Mouse (Mus musculus) intestine, postnatal 0 days (tissue): ENCODE results near the gene Mfsd12. TPM values are rescaled to one million over a fixed set of nuclear protein-coding genes. Genes with fewer than 3 reads are reported as not detected.

ENCODE experiments used
- ATAC-seq: fragments of 200-750 bp; cut with Nextera tagmentation; 2 replicates; pipeline ENCODE4 v1.8.0; 2017; ENCODE audit warnings: mild to moderate bottlenecking, moderate TSS enrichment, moderate library complexity
- H3K27ac ChIP-seq: fragments of 300-500 bp; sonication (generic); 2 replicates; pipeline ENCODE4 v1.5.1; 2014; ENCODE audit warnings: mild to moderate bottlenecking, low read depth, low read length, moderate library complexity
- H3K27me3 ChIP-seq: fragments of 300-500 bp; sonication (generic); replicated peaks from 2 replicates; pipeline ENCODE4 v1.6.1; 2014; ENCODE audit warnings: low read length, mixed read lengths; ENCODE audit not compliant: control insufficient read depth, insufficient read depth
- H3K36me3 ChIP-seq: fragments of 300-500 bp; sonication (generic); 2 replicates; pipeline ENCODE4 v1.6.1; 2014; ENCODE audit warnings: mild to moderate bottlenecking, moderate library complexity; ENCODE audit not compliant: control insufficient read depth, insufficient read depth
- H3K4me1 ChIP-seq: fragments of 300-500 bp; sonication (generic); replicated peaks from 2 replicates; pipeline ENCODE4 v1.6.1; 2014; ENCODE audit warnings: antibody characterized with exemption, low read length, mixed read lengths; ENCODE audit not compliant: control insufficient read depth, insufficient read depth
- H3K4me2 ChIP-seq: fragments of 300-500 bp; sonication (generic); replicated peaks from 2 replicates; pipeline ENCODE4 v1.6.1; 2014; ENCODE audit warnings: low read depth, mild to moderate bottlenecking, moderate library complexity
- H3K4me3 ChIP-seq: fragments of 300-500 bp; sonication (generic); 2 replicates; pipeline ENCODE4 v1.5.1; 2014; ENCODE audit warnings: low read depth, low read length
- H3K9ac ChIP-seq: fragments of 300-500 bp; sonication (generic); 2 replicates; pipeline ENCODE4 v1.6.1; 2014; ENCODE audit warnings: mild to moderate bottlenecking, low read depth, low read length
- H3K9me3 ChIP-seq: fragments of 300-500 bp; sonication (generic); 2 replicates; pipeline ENCODE4 v1.6.1; 2016; ENCODE audit warnings: mixed run types; ENCODE audit not compliant: control insufficient read depth
- CTCF ChIP-seq: sonication (generic); IDR thresholded peaks from 2 replicates; pipeline ENCODE4 v1.5.1; 2016; ENCODE audit warnings: low read depth, mild to moderate bottlenecking, control low read depth, antibody characterized with exemption, moderate library complexity
- WGBS: fragments of 180-500 bp; shearing (Covaris S2); extraction: QIAGEN DNeasy Blood & Tissue Kit; methylation state at CpG from one replicate; pipeline ENCODE4 v1.1.7; 2014; 5-methylcytosine and 5-hydroxymethylcytosine counted together
- polyA plus RNA-seq: library from polyadenylated mRNA; unstranded; fragments of >200 nt; fragmentation: Nextera tagmentation; extraction: Ambion mirVana; gene quantifications from 2 replicates; pipeline ENCODE4 v1.2.1, GENCODE M21; 2015

Mfsd12 gene
- polyA plus RNA-seq, 1 experiment from 2014 or later = 29.6 TPM

DNA sequence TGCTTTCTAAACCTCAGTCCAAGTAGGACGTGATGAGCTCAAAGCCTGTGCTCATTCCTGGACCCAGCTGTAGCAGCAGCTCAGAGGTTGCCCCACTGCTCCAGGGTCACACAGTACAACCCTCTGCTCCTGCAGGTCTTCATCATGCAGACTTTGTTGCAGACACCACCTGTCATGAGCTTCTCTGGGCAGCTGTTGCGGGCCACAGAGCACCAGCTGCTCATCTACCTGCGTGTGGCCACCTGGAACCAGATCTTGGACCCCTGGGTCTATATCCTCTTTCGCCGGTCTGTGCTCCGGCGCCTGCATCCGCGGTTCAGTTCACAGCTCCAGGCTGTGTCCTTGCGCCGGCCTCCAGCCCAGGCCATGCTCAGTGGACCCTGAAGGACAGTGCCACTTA, 23.0 kb upstream of the Mfsd12 start:
- Histone ChIP-seq H3K9me3 (no peaks in the 10 kb centered on the region), H3K27me3 (peaks cover 14% of the 10 kb centered on the region), H3K27ac (no peak overlapping the region), H3K4me3 (no peak overlapping the region), H3K36me3 (no peaks in the 10 kb centered on the region), H3K4me2 (no peak overlapping the region), H3K4me1 (0 out of 2 replicates have a peak, but pooled peaks cover 5% of the 10 kb centered on the region), H3K9ac (no peak overlapping the region)
- 80% methylated on average over 11 of the region's 11 CpGs for WGBS
- ATAC-seq = no peak
- no peak for TF ChIP-seq CTCF

DNA sequence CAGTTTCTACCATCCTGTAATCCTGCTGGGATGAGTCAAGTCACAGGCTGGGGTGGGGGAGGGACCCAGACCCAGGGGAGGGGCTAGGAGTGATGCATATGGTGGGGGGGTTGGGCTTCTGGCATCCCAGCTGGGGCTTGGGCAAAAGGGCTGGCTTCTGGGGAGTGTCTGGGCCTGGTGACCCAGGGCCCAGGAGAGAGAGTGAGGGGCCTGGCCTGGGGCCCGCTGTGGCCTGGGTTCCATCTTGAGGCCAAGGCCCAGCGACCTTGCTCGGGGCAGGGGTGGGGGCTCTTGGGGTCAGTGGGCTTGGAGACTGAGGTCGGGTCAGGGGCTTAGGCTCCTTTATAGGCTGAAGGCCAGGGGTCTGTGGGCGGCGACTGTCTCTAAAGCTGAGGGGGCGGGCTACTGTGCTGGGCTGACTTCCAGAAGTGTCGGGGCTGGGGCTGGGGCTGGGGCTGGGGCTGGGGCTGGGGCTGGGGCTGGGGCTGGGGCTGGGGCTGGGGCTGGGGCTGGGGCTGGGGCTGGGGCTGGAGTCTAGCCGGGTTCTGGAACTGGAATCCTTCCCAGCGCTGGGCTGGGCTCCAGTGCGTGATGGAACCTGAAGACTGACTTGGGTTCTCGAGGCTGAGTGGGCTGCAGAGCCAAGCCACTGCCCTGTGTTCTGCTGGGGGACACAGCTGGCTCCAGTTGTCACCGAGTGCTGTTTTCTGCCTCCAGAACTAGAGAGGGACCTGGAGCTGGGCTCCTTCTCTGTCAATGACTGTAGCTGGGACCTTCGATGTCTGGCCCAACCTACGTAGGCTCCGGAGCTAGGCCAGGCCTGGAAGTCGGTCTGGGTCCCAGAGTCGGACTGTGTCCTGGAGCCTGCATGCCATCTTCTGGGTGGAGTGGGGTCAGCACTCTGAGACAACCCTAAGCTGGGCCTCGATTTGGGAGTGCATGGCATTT, 21.6 kb upstream of the Mfsd12 start:
- ATAC-seq = no peak; the same call in 1 of the 2 replicates
- peak; percentile 40 for TF ChIP-seq CTCF
- Histone ChIP-seq H3K27ac (peak overlapping the region; percentile 28; the same call in 1 of the 2 replicates), H3K4me1 (0 out of 2 replicates have a peak, but pooled peaks cover under 1% of the 10 kb centered on the region), H3K9me3 (no peaks in the 10 kb centered on the region), H3K4me3 (no peak overlapping the region), H3K4me2 (no peak overlapping the region), H3K27me3 (peaks cover 14% of the 10 kb centered on the region), H3K36me3 (no peaks in the 10 kb centered on the region), H3K9ac (no peak overlapping the region)
- 53% methylated on average over 18 of the region's 19 CpGs for WGBS

DNA sequence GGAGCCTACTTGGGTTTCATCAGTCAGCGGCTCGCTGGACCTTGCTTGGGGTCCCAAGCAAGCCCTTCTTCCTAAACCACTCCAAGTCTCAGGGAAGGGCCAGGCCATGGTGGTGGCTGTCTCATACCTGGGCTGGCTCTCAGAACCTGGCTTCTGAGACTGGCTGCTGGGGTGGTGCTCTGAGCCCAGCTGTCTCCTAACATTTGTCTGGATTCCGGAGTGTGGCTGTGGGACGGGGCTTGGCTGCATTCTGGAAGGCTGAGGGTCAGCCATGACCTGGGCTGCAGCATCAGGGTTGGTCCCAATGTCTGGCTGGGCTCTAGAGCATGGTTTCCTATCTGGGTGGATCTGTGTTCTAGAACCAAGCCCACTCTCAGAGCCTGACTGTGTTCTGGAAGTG, 20.7 kb upstream of the Mfsd12 start:
- no peak for TF ChIP-seq CTCF
- Histone ChIP-seq H3K27ac (no peak overlapping the region; the same call in 1 of the 2 replicates), H3K36me3 (no peaks in the 10 kb centered on the region), H3K4me1 (0 out of 2 replicates have a peak, but pooled peaks cover 2% of the 10 kb centered on the region), H3K27me3 (peaks cover 14% of the 10 kb centered on the region), H3K4me2 (no peak overlapping the region), H3K9ac (no peak overlapping the region), H3K4me3 (no peak overlapping the region), H3K9me3 (no peaks in the 10 kb centered on the region)
- 90% methylated on average over 4 of the region's 4 CpGs for WGBS
- ATAC-seq = no peak

DNA sequence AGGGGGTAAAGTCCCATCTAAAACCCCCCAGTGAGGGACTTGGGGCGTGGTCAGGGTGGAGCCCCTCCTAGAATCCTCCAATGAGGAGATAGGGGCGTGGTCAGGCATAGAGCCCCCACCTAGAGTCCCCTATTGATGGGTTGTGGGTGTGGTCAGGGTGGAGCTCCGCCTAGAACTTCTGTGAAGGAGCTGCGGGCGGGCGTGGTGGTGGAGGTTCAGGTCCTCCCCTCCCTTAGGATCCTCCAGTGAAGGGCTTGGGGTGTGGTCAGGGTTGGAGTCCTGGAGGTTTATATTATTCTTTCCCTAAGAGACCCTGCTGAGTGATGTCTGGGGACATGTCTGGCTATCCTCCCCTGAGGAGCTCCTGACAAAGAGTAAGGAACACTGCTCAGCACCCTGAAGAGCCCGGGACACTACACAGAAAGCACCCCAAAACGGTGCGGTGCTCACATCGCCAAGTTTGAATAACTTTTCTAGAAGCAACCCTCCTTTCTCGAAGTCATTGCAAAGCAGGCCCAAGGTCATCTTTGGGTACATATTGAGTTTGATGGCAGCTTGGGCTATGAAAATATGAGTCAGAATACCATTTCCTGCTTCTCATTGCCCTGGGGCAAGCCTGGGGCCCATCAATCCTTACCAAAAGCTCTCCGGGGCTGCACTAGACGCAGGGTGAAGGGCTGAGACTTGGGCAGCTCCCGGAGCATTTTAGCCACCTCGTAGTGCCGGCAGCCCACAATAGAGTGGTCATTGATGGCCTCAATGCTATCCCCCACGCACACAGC, 16.5 kb upstream of the Mfsd12 start:
- ATAC-seq = no peak
- no peak overlapping the region for H3K27ac ChIP-seq
- H3K4me3 ChIP-seq = no peak overlapping the region
- H3K4me1 ChIP-seq = 0 out of 2 replicates have a peak, but pooled peaks cover 2% of the 10 kb centered on the region
- no peak overlapping the region for H3K4me2 ChIP-seq
- no peaks in the 10 kb centered on the region for H3K36me3 ChIP-seq
- no peaks in the 10 kb centered on the region for H3K9me3 ChIP-seq
- peaks cover 14% of the 10 kb centered on the region for H3K27me3 ChIP-seq
- no peak overlapping the region for H3K9ac ChIP-seq
- TF ChIP-seq CTCF = no peak
- 41% methylated on average over 17 of the region's 17 CpGs for whole genome bisulfite sequencing

DNA sequence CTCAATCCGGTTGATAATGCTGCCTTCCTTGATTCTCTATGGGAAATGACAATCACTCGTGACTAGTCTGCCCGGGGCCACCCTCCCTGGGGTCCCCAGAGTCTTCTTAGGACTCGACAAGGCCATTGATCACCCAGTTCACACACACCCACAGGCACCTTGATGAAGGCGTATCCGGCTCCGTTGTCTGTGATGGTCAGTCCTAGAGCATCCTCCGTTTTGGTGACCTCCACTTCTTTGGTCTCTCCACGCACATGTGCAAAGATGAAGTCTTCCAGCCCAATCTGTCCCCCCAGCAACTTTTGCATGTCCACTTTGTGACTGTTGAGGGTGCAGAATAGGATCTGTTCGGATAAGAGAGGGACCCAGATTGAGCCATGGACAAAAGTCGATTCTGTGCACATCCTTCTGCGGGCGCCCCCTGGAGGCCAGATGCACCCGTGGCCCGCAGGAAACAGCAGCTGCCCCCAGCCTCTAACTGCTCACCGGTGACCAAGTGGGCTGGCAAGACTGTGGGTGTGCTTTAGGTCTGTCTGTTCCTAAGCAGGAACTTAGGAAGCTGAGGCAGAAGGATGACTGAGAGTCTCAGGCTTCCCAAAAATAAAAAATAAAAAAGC, 15.8 kb upstream of the Mfsd12 start:
- 37% methylated on average over 16 of the region's 16 CpGs for WGBS
- H3K27me3 ChIP-seq = peaks cover 14% of the 10 kb centered on the region
- ATAC-seq = no peak
- no peaks in the 10 kb centered on the region for H3K36me3 ChIP-seq
- H3K9ac ChIP-seq = no peak overlapping the region
- H3K27ac ChIP-seq = no peak overlapping the region
- 0 out of 2 replicates have a peak, but pooled peaks cover 2% of the 10 kb centered on the region for H3K4me1 ChIP-seq
- peak; percentile 89 for TF ChIP-seq CTCF
- H3K4me2 ChIP-seq = no peak overlapping the region
- no peaks in the 10 kb centered on the region for H3K9me3 ChIP-seq
- no peak overlapping the region for H3K4me3 ChIP-seq
